Mouse (Mus musculus): ENCODE results near the gene Gm49322.
A peak's percentile ranks its signal among the peaks of the same experiment; 100 is the strongest.
"Not testable (repeated sequence)": the region's sequence is repeated elsewhere in the genome, so short reads cannot be mapped to it uniquely, and the experiment has no call there.

Gm49322 gene

GRCm38 (mm10) chr10:80613821-80614220 lies 8.0 kb downstream of the Gm49322 start:
- DNase-seq (ENCODE audit: low spot score) = no peak

DNA sequence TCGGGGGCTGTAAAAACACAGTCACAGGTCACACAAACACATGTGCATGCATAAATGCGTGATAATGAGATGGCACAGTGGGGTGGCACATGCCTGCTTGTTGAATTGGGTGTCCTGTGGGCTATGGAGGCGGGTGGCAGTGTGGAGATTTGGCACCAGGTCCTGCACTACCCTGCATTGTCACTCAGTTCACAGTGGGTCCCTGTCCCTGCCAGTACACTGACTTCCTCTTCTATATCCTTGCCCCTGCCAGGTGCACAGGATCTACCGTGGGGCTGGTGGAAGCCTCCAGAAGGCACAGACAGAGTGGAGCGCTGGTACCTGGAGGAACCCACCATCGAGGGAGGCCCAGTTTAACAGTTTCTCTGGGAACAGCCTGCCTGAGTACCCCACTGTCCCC lies 8.5 kb downstream of the Gm49322 start:
- DNase-seq (ENCODE audit: low spot score) = no peak

- DNase-seq (ENCODE audit: low spot score) = no peak
Observed at GRCm38 (mm10) chr10:80618181-80618580, 12.4 kb downstream of the Gm49322 start.

- no peak for DNase-seq (ENCODE audit: low spot score)
Observed at GRCm38 (mm10) chr10:80619465-80620244, 13.8 kb downstream of the Gm49322 start.

DNA sequence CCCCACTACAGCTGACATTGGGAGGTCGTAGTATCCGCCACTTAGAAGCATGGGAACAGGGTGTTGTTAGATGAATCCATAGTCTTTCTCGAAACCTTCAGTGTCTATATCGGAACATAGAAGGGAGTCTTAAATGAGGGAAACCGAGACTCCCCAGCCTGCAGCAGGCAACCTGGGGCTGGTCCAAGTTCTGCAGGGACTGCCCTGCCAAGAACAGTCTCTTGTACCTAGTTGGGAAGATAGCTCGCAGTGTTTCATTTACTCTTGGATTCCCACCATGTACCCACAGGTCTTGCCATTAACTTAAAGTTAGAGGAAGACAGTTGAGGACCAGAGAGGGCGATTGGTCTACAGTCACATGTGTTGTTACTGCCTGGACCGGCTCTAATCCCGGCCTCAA lies 14.5 kb downstream of the Gm49322 start:
- DNase-seq (ENCODE audit: low spot score) = no peak

DNA sequence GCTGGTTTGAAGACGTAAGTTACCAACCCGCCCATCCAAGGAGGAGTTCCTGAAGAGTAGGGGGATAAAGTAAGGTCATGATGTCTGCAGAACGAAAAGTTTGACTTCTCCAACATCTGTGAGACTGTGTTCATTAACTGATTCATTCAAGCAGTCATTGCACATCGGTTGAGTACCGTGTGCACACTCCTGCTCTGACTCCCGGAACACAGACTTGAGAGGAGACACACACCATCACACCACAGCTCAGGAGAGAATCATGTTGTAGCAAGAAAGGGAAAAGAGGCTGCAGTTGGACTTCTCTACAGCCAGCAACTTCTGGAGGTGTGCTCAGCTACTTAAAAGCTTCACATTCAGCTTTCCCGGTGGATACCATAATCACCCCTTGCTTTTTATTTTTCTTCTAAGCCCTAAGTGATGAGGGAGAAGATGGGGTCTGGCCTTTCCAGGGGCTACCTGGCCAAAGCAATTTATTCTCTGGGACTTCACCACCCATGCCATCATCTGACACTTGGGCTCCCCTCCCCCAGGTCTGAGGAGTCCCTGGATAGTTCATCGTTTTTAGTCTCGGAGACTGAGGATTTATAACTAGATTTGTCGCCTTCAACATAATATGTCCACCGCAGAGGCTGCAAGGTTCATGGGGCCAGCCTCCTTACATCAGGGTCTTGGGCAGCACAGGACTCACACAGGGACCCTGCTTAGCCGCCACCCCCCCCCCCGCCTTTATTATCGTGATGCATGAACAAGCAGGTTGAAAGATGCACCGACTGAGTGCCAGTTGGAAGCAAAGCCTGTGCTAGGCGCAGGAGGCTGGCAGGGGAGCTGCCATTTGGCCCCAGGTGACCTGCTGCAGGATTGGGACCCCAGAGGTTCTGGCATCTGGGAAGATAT lies 15.2 kb downstream of the Gm49322 start:
- DNase-seq (ENCODE audit: low spot score) = no peak

- no peak for DNase-seq (ENCODE audit: low spot score)
Observed at GRCm38 (mm10) chr10:80621690-80621939, 15.8 kb downstream of the Gm49322 start.

- DNase-seq (ENCODE audit: low spot score) = peak; percentile 100
Observed at GRCm38 (mm10) chr10:80621940-80622660, 16.3 kb downstream of the Gm49322 start.

DNA sequence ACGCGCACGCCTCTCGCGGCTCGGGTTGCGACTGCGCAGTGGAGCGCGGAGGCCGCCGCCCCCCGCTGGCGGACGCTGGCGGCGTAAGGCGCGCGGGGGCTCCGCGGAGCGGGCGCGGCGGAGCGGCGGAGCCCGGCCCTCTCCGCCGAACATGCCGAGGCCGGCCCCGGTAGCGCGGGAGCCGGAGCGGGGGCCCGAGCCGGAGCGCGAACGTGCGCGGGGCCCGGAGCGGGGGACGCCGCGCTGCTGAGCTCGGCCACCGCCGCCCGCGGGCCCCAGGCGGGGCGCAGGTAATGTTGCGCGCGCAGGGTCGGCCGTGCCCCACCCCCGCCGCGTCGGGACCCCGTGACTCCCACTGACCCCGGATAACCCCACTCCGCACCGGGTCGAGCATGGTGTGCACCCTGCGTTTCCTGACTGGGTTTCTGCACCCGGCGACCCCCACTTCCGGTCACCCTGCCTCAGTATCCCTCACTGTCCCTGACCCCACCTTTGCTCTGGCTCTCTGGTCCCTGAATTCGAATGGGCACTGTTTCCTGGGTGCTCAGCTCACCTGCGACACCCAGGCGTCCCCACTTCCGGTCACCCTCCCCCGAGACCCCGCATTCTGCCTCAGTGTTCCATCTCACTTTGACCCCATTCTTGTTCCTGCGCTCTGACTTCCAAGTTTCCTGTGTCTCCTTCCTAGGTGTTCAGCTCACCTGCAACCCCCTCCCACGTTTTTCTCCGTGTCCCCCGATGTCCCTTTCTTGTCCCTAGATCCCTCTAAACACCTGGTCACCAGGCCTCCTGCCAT lies 17.0 kb downstream of the Gm49322 start, which contains the start of gene Csnk1g2:
TSS of gene Csnk1g2 (plus strand) at position 178 of the 796 bp plus-strand sequence.
- peak; percentile 46 for DNase-seq (ENCODE audit: low spot score)

- DNase-seq (ENCODE audit: low spot score) = peak; percentile 39
Observed at GRCm38 (mm10) chr10:80623457-80624191, 17.8 kb downstream of the Gm49322 start.

- no peak for DNase-seq (ENCODE audit: low spot score)
Observed at GRCm38 (mm10) chr10:80625764-80626163, 19.9 kb downstream of the Gm49322 start.

DNA sequence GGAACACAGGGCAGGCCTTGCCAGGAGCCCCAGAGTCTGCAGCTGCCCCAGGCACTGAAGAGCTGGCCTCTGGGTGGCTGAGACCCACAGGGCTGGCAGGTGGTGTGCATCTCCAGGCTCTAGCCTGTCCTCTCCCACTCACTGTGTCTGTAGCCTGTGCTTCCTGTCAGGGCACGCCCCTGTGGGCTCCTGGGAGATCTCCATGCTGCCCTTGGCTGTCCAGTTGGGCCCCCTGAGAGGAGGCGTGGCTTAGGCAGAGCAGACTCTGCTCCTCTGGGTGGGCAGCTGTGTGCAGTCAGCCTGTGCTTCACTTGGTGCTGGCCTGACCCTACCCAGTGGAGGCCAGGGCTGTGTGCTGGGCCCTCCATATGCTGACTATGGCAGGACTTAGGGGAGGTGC lies 21.9 kb downstream of the Gm49322 start:
- DNase-seq (ENCODE audit: low spot score) = no peak

GRCm38 (mm10) chr10:80628925-80629324 lies 23.1 kb downstream of the Gm49322 start:
- DNase-seq (ENCODE audit: low spot score) = no peak

- DNase-seq (ENCODE audit: low spot score) = no peak
Observed at GRCm38 (mm10) chr10:80635345-80635744, 29.5 kb downstream of the Gm49322 start.

- DNase-seq (ENCODE audit: low spot score) = no peak
Observed at GRCm38 (mm10) chr10:80646936-80647335, 41.1 kb downstream of the Gm49322 start.

DNA sequence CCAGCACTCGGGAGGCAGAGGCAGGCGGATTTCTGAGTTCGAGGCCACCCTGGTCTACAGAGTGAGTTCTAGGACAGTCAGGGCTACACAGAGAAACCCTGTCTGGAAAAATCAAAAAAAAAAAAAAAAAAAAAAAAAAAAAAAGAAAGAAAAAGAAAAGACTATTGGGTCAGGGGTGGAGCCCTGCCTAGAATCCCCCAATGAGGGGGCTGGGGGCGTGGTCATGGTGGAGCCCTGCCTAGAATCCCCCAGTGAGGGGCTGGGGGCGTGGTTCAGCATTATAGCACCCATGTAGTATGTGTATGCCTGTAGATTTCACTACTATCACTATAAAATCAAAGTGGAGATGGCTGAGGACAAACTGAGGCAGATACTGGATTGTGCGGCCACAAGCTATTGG lies 44.1 kb downstream of the Gm49322 start:
- not testable (repeated sequence) for DNase-seq (ENCODE audit: low spot score)

GRCm38 (mm10) chr10:80650392-80650791 lies 44.6 kb downstream of the Gm49322 start:
- no peak for DNase-seq (ENCODE audit: low spot score)

GRCm38 (mm10) chr10:80653156-80653720 lies 47.4 kb downstream of the Gm49322 start:
- no peak for DNase-seq (ENCODE audit: low spot score)

GRCm38 (mm10) chr10:80654866-80655265 lies 49.0 kb downstream of the Gm49322 start:
- DNase-seq (ENCODE audit: low spot score) = no peak

- no peak for DNase-seq (ENCODE audit: low spot score)
Observed at GRCm38 (mm10) chr10:80655406-80656129, 49.7 kb downstream of the Gm49322 start.

Data from urinary bladder, postnatal 25 days (tissue).